Mouse (Mus musculus) MEL (cell line): ENCODE data around the gene Slc5a5. TPM values are rescaled to one million over a fixed set of nuclear protein-coding genes. Genes with fewer than 3 reads are reported as not detected.
"Not testable (repeated sequence)": the region's sequence is repeated elsewhere in the genome, so short reads cannot be mapped to it uniquely, and the experiment has no call there.

Source experiments
- DNase-seq: peaks from one replicate; pipeline ENCODE4 v3.0.0; 2011; ENCODE audit warnings: low read depth, low spot score
- H3K27ac ChIP-seq: 2 replicates; pipeline ENCODE4 v1.5.1; 2012; ENCODE audit warnings: low read depth, mild to moderate bottlenecking, control low read depth, low read length, moderate library complexity; ENCODE audit not compliant: control insufficient read depth
- H3K27me3 ChIP-seq, 2 experiments: fragments of 150-350 bp in 1 of 2; sonication (generic) in 1 of 2; 2 replicates each; pipeline ENCODE4 v1.6.1; 2012; ENCODE audit warnings: low read length in 2 of 2, mild to moderate bottlenecking in 2 of 2, improper control_type of control experiment in 1 of 2, moderate library complexity in 1 of 2; ENCODE audit not compliant: insufficient read depth in 2 of 2, control insufficient read depth in 1 of 2
- H3K36me3 ChIP-seq, 2 experiments: 2 replicates each; pipeline ENCODE4 v1.6.1; 2012 to 2014; ENCODE audit warnings: low read length in 2 of 2, improper control_type of control experiment in 1 of 2, inconsistent platforms in 1 of 2, mild to moderate bottlenecking in 1 of 2; ENCODE audit not compliant: insufficient read depth in 2 of 2, control insufficient read depth in 1 of 2
- H3K4me1 ChIP-seq, 2 experiments: fragments of 150-350 bp in 1 of 2; sonication (generic) in 1 of 2; 2 replicates each; pipeline ENCODE4 v1.6.1; 2012; ENCODE audit warnings: low read length in 2 of 2, improper control_type of control experiment in 1 of 2, mild to moderate bottlenecking in 1 of 2; ENCODE audit not compliant: insufficient read depth in 2 of 2, control insufficient read depth in 1 of 2
- H3K4me3 ChIP-seq, 2 experiments: fragments of 150-350 bp in 1 of 2; sonication (generic) in 1 of 2; 2 replicates each; pipeline ENCODE4 v1.5.1; 2012; ENCODE audit warnings: low read depth in 2 of 2, low read length in 2 of 2, mild to moderate bottlenecking in 2 of 2, moderate library complexity in 2 of 2, control low read depth in 1 of 2, improper control_type of control experiment in 1 of 2; ENCODE audit not compliant: control insufficient read depth in 1 of 2, insufficient read depth in 1 of 2
- H3K79me2 ChIP-seq: 2 replicates; pipeline ENCODE4 v1.6.1; 2012; ENCODE audit warnings: mild to moderate bottlenecking, low read length, moderate library complexity; ENCODE audit not compliant: control insufficient read depth, poor library complexity, insufficient read depth
- H3K9ac ChIP-seq: 2 replicates; pipeline ENCODE4 v1.6.1; 2012; ENCODE audit warnings: low read depth, mild to moderate bottlenecking, control low read depth, low read length, moderate library complexity; ENCODE audit not compliant: control insufficient read depth, poor library complexity, severe bottlenecking
- H3K9me3 ChIP-seq: fragments of 150-350 bp; sonication (generic); replicated peaks from 2 replicates; pipeline ENCODE4 v1.6.1; 2012; ENCODE audit warnings: mild to moderate bottlenecking, low read length, improper control_type of control experiment, moderate library complexity; ENCODE audit not compliant: insufficient read depth
- BHLHE40 ChIP-seq: IDR thresholded peaks from 2 replicates; pipeline ENCODE4 v1.6.1; 2012; ENCODE audit warnings: low read depth, mild to moderate bottlenecking, inconsistent platforms, low read length, improper control_type of control experiment, borderline replicate concordance
- CHD1 ChIP-seq: IDR thresholded peaks from 2 replicates; pipeline ENCODE4 v1.6.1; 2012; ENCODE audit warnings: low read depth, mild to moderate bottlenecking, inconsistent platforms, low read length, improper control_type of control experiment
- EP300 ChIP-seq, 2 experiments: IDR thresholded peaks; 2 replicates each; pipeline ENCODE4 v1.6.1; 2011; ENCODE audit warnings: improper control_type of control experiment in 2 of 2, low read length in 2 of 2, low read depth in 1 of 2, mild to moderate bottlenecking in 1 of 2
- HCFC1 ChIP-seq: IDR thresholded peaks from 2 replicates; pipeline ENCODE4 v1.6.1; 2012; ENCODE audit warnings: low read depth, mild to moderate bottlenecking, inconsistent platforms, low read length, improper control_type of control experiment, moderate library complexity
- JUND ChIP-seq: IDR thresholded peaks from 2 replicates; pipeline ENCODE4 v1.6.1; 2011; ENCODE audit warnings: low read depth, mild to moderate bottlenecking, improper control_type of control experiment, low read length
- MAFK ChIP-seq: IDR thresholded peaks from 2 replicates; pipeline ENCODE4 v1.6.1; 2011; ENCODE audit warnings: low read depth, mild to moderate bottlenecking, low read length, improper control_type of control experiment, borderline replicate concordance
- POLR2A ChIP-seq, 2 experiments: IDR thresholded peaks; 2 replicates each; pipeline ENCODE4 v1.6.1; 2011 to 2012; ENCODE audit warnings: low read length in 2 of 2, mild to moderate bottlenecking in 2 of 2, control low read depth in 1 of 2, improper control_type of control experiment in 1 of 2, low read depth in 1 of 2, moderate library complexity in 1 of 2; ENCODE audit not compliant: control insufficient read depth in 1 of 2, insufficient read depth in 1 of 2, poor library complexity in 1 of 2
- POLR2AphosphoS2 ChIP-seq: IDR thresholded peaks from 2 replicates; pipeline ENCODE4 v1.6.1; 2011; ENCODE audit warnings: low read length, improper control_type of control experiment
- RAD21 ChIP-seq: IDR thresholded peaks from 2 replicates; pipeline ENCODE4 v1.6.1; 2011; ENCODE audit warnings: mild to moderate bottlenecking, low read depth, low read length, improper control_type of control experiment
- RCOR1 ChIP-seq: IDR thresholded peaks from 2 replicates; pipeline ENCODE4 v1.6.1; 2012; ENCODE audit warnings: low read depth, mild to moderate bottlenecking, inconsistent platforms, low read length, improper control_type of control experiment
- SIN3A ChIP-seq: IDR thresholded peaks from 2 replicates; pipeline ENCODE4 v1.6.1; 2012; ENCODE audit warnings: low read length, improper control_type of control experiment, inconsistent platforms
- ZKSCAN1 ChIP-seq: IDR thresholded peaks from 2 replicates; pipeline ENCODE4 v1.6.1; 2012; ENCODE audit warnings: low read depth, mild to moderate bottlenecking, inconsistent platforms, low read length, improper control_type of control experiment, moderate library complexity
- polyA plus RNA-seq, 2 experiments: library from polyadenylated mRNA; stranded (reverse) in 1 of 2; unstranded in 1 of 2; fragments of >175 nt in 1 of 2; fragments of >200 nt in 1 of 2; gene quantifications; 2 replicates each; pipeline versions ENCODE4 v1.2.1 to v1.2.4; 2012; ENCODE audit warnings: low replicate concordance in 2 of 2, low read depth in 1 of 2; ENCODE audit not compliant: insufficient read length in 2 of 2, insufficient read depth in 1 of 2, missing spikeins in 1 of 2
- total RNA-seq: library from RNA; depleted of rRNA; stranded (reverse); fragments of 300-350 nt; gene quantifications from 2 replicates; pipeline ENCODE4 v1.2.3, GENCODE M21; 2012

Gene Slc5a5
- total and polyA plus RNA-seq, 3 experiments: 0.12 to 0.36 TPM; not detected in 1

- TF ChIP-seq RAD21 (no peak), BHLHE40 (no peak)
Measured at GRCm38 (mm10) chr8:70897021-70897680, 4.6 kb upstream of the Slc5a5 start, which contains the start of gene Rpl18a (continued).

DNA sequence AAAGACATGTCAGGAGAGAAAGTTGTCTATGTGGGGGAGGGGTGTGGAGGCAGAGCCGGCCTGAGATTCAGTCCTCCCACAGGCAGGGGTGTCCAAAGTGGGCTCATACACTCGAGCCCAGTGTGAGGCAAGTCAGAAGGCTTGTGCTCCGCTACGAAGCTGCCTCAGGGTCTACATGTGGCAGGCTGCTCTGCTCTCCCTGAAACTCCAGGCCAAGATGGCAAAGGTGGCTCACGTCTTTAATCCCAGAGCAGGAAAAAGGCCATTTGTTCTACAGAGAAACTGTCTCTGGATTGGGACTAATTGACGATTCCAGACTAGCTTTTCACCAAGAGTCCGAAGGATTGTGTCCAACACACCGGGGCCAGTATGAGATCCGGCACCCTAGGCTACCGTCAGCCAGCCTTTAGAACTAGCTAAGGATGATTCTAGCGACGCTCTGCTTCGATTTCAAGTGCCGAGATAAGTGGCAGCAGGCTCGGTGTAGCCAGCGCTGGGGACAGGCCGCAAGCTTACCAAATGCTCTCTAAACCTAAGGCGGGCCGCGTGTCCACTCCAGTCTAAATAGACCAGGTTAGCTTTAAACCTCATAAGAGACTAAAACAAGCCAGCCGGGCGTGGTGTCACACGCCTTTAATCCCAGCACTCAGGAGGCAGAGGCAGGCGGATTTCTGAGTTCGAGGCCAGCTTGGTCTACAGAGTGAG, 3.9 kb upstream of the Slc5a5 start:
- H3K79me2 ChIP-seq: peaks cover 19% of the 10 kb centered on the region
- H3K27ac ChIP-seq: peak overlapping the region; percentile 91
- DNase-seq: peak; percentile 55
- no peaks in the 10 kb centered on the region for H3K9me3 ChIP-seq
- peaks cover 4 to 11% of the 10 kb centered on the region in 2 experiments; a peak in 3 of 4 replicates for H3K4me1 ChIP-seq
- H3K36me3 ChIP-seq: peaks cover 7 to 17% of the 10 kb centered on the region in 2 experiments; a peak in 3 of 4 replicates
- TF ChIP-seq POLR2AphosphoS2: peak; percentile 18; the same call in 1 of the 2 replicates
- TF ChIP-seq CHD1: 0 out of 2 replicates have a peak, but pooled peaks have one; percentile 76
- TF ChIP-seq JUND: no peak
- peak overlapping the region; percentile 99 for H3K9ac ChIP-seq
- H3K27me3 ChIP-seq: no peaks in the 10 kb centered on the region
- peak overlapping the region; percentile 79 to 97 for H3K4me3 ChIP-seq

DNA sequence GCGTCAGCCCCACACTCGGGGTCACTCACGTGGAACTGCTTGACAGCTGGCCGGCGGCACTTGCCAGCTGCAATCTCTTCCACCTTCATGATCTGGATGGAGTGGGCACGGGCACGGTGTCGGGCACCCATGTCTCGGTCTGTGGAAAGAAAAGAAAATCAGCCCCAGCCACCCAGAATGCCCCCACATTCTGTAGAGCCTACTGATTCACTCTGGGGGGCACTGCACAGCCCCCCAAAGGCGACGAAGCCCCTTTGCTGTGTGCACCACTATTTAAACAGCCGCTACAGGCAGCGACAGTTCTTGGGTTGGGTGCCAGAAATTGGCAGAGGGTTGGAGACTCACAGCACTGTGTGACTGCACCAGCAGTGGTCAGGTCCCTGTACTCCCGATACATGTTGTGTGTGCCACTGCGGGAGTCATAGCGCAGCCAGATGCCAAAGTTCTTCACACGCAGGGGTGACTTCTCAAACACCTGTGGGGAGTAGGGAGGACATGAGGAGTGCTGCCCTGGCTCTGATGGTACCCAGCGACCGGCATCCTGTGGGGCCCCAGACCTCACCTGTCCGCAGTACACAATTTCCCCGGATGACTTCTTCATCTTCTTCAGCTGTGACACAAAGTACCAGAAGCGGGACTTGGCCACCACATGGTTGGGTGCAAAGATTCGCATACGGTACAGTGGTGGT, 3.2 kb upstream of the Slc5a5 start:
- TF ChIP-seq POLR2A (IDR thresholded peaks at IDR 0.05; ENCODE audit: control insufficient read depth in 1 of 2, insufficient read depth in 1 of 2, low read depth in 1 of 2, low read length in 2 of 2, poor library complexity in 1 of 2): peak in 1 of 2 experiments; percentile 37; a peak in 1 of 4 replicates
- Histone ChIP-seq H3K9ac (peak overlapping the region; percentile 99), H3K4me1 (peaks cover 4 to 11% of the 10 kb centered on the region in 2 experiments; a peak in 3 of 4 replicates), H3K36me3 (peaks cover 7 to 17% of the 10 kb centered on the region in 2 experiments; a peak in 3 of 4 replicates), H3K79me2 (peaks cover 19% of the 10 kb centered on the region), H3K4me3 (peak overlapping the region; percentile 79 to 97), H3K27ac (peak overlapping the region; percentile 91)
- DNase-seq, H3K9me3 ChIP-seq, H3K27me3 ChIP-seq: not testable (repeated sequence)

- peaks cover 19% of the 10 kb centered on the region for H3K79me2 ChIP-seq
- no peaks in the 10 kb centered on the region for H3K27me3 ChIP-seq
- no peak overlapping the region for H3K4me3 ChIP-seq
- peak overlapping the region; percentile 91 for H3K27ac ChIP-seq
- peak; percentile 39 for DNase-seq
- H3K9ac ChIP-seq: peak overlapping the region; percentile 99
- no peaks in the 10 kb centered on the region for H3K9me3 ChIP-seq
- TF ChIP-seq RCOR1: no peak
- no peak for TF ChIP-seq SIN3A
- no peak for TF ChIP-seq ZKSCAN1
- no peak for TF ChIP-seq EP300 (IDR thresholded peaks at IDR 0.05; ENCODE audit: low read depth in 1 of 2, low read length in 2 of 2)
- TF ChIP-seq POLR2A (IDR thresholded peaks at IDR 0.05; ENCODE audit: control insufficient read depth in 1 of 2, insufficient read depth in 1 of 2, low read depth in 1 of 2, low read length in 2 of 2, poor library complexity in 1 of 2): 0 out of 4 replicates have a peak, but pooled peaks of 1 of the 2 experiments have one; percentile 10
- no peak for TF ChIP-seq MAFK
- TF ChIP-seq HCFC1: no peak
- H3K36me3 ChIP-seq: peaks cover 7 to 17% of the 10 kb centered on the region in 2 experiments; a peak in 3 of 4 replicates
- peaks cover 4 to 11% of the 10 kb centered on the region in 2 experiments; a peak in 3 of 4 replicates for H3K4me1 ChIP-seq
Measured at GRCm38 (mm10) chr8:70894771-70895545, 2.4 kb upstream of the Slc5a5 start.
